37 mouse cellular contexts compared by ENCODE assay signal in genomic region chr11:108333006-108333405, GRCm38 (mm10). TPM values are rescaled to one million over a fixed set of nuclear protein-coding genes. Genes with fewer than 3 reads are reported as not detected.
"Had no signal": no experiment of that assay in that cellular context is flagged by ENCODE, and none has a peak within 500 bp of the region (broad histone marks: within the 10 kb centered on the region; RNA-seq: fewer than 3 reads in every experiment).

No protein-coding gene starts in this region.

- H3K27ac ChIP-seq: left cerebral cortex, adult 2 months; limb, embryonic 10.5 days; limb, embryonic 12.5 days; limb, embryonic 13.5 days; limb, embryonic 15.5 days; liver, embryonic 12.5 days; liver, embryonic 13.5 days; liver, embryonic 14.5 days; liver, embryonic 15.5 days; lung, embryonic 15.5 days; macrophage; midbrain, embryonic 12.5 days; midbrain, embryonic 13.5 days; midbrain, embryonic 15.5 days had no signal

- H3K9me3 ChIP-seq: limb, embryonic 10.5 days; limb, embryonic 12.5 days; limb, embryonic 13.5 days; limb, embryonic 15.5 days; liver, embryonic 12.5 days; liver, embryonic 13.5 days; liver, embryonic 15.5 days; lung, embryonic 15.5 days; megakaryocyte, embryonic 14.5 days; midbrain, embryonic 12.5 days; midbrain, embryonic 13.5 days; midbrain, embryonic 15.5 days had no signal

- H3K4me3 ChIP-seq: left cerebral cortex, adult 2 months; limb, embryonic 10.5 days; limb, embryonic 12.5 days; limb, embryonic 13.5 days; limb, embryonic 15.5 days; liver, embryonic 12.5 days; liver, embryonic 13.5 days; liver, embryonic 15.5 days; lung, embryonic 15.5 days; megakaryocyte, embryonic 14.5 days; midbrain, embryonic 12.5 days; midbrain, embryonic 13.5 days; midbrain, embryonic 15.5 days; myocyte had no signal

- H3K27me3 ChIP-seq: limb, embryonic 12.5 days; limb, embryonic 13.5 days; limb, embryonic 15.5 days; liver, embryonic 12.5 days; liver, embryonic 13.5 days; liver, embryonic 15.5 days; lung, embryonic 15.5 days; megakaryocyte, embryonic 14.5 days; midbrain, embryonic 12.5 days; midbrain, embryonic 13.5 days; midbrain, embryonic 15.5 days had no signal

- H3K4me1 ChIP-seq: liver, embryonic 12.5 days had no signal

- ATAC-seq: liver, embryonic 12.5 days; liver, postnatal 0 days; lung, postnatal 0 days; midbrain, embryonic 13.5 days; midbrain, embryonic 15.5 days; midbrain, embryonic 16.5 days had no signal

- H3K9ac ChIP-seq: limb, embryonic 12.5 days; limb, embryonic 13.5 days; limb, embryonic 15.5 days; liver, embryonic 12.5 days; liver, embryonic 13.5 days; liver, embryonic 14.5 days; liver, embryonic 15.5 days; liver, postnatal 0 days; lung, embryonic 14.5 days; lung, embryonic 15.5 days; midbrain, embryonic 12.5 days; midbrain, embryonic 13.5 days; midbrain, embryonic 15.5 days had no signal

- DNase-seq: left cerebral cortex, postnatal 4 days; liver; liver, embryonic 13.5 days; liver, postnatal 0 days; lung, adult 18-20 months; lung, adult 2 months; lung, embryonic 14.5 days; lung, postnatal 10 days; lung, postnatal 14 days; lung, postnatal 36 days; lung, postnatal 4 days; midbrain, embryonic 14.5 days had no signal

- H3K4me2 ChIP-seq: limb, embryonic 12.5 days; limb, embryonic 13.5 days; limb, embryonic 15.5 days; liver, embryonic 11.5 days; liver, embryonic 12.5 days; liver, embryonic 13.5 days; liver, embryonic 15.5 days; lung, embryonic 14.5 days; lung, embryonic 15.5 days; midbrain, embryonic 12.5 days; midbrain, embryonic 13.5 days; midbrain, embryonic 15.5 days had no signal

- H3K36me3 ChIP-seq: limb, embryonic 10.5 days; limb, embryonic 12.5 days; limb, embryonic 13.5 days; liver, embryonic 12.5 days; liver, embryonic 13.5 days; liver, embryonic 15.5 days; lung, embryonic 15.5 days; midbrain, embryonic 12.5 days; midbrain, embryonic 15.5 days had no signal

RNA-seq across cellular contexts. Expression of gene Apoh, which starts 10.1 kb away (rescaled TPM):
- total RNA-seq: left cerebral cortex, postnatal 4 days; megakaryocyte progenitor cell, adult 5-6 weeks; megakaryocyte, adult 5-6 weeks; megakaryocyte-erythroid progenitor cell, adult 5-6 weeks; midbrain, postnatal 0 days; monocyte, adult 5-6 weeks had no signal
- polyA plus RNA-seq: limb, embryonic 10.5 days; limb, embryonic 11.5 days; limb, embryonic 12.5 days; limb, embryonic 13.5 days; macrophage; midbrain, embryonic 12.5 days; neural tube, embryonic 11.5 days had no signal
